Mouse (Mus musculus): ENCODE measurements around the gene Phb.

GRCm38 (mm10) chr11:95633512-95634000, 33.2 kb upstream of the Phb start:
- TF ChIP-seq CTCF (IDR thresholded peaks at IDR 0.05; ENCODE audit: extremely low read depth, insufficient read depth, insufficient read length, insufficient replicate concordance) (no peak), POLR2A (IDR thresholded peaks at IDR 0.05; ENCODE audit: low read depth, low read length) (no peak)
